ENCODE assay signal across 23 mouse cellular contexts in genomic region chr2:117027071-117027470, GRCm38 (mm10).
"Had no signal": no experiment of that assay in that cellular context is flagged by ENCODE, and none has a peak within 500 bp of the region (broad histone marks: within the 10 kb centered on the region; RNA-seq: fewer than 3 reads in every experiment).

No protein-coding gene starts in this region.

- H3K27me3 ChIP-seq: limb, embryonic 12.5 days; limb, embryonic 15.5 days; lung, embryonic 15.5 days; megakaryocyte, embryonic 14.5 days; midbrain, embryonic 13.5 days; neural tube, embryonic 13.5 days had no signal

- H3K4me3 ChIP-seq: layer of hippocampus, adult 2 months; left cerebral cortex, adult 2 months; limb, embryonic 12.5 days; limb, embryonic 15.5 days; lung, embryonic 15.5 days; megakaryocyte, embryonic 14.5 days; midbrain, embryonic 10.5 days; midbrain, embryonic 13.5 days; myocyte; neural tube, embryonic 13.5 days had no signal

- H3K27ac ChIP-seq: layer of hippocampus, adult 2 months; left cerebral cortex, adult 2 months; limb, embryonic 12.5 days; limb, embryonic 15.5 days; liver, embryonic 14.5 days; lung, embryonic 15.5 days; midbrain, embryonic 10.5 days; midbrain, embryonic 13.5 days; neural tube, embryonic 13.5 days had no signal

- H3K4me1 ChIP-seq: limb, embryonic 12.5 days; limb, embryonic 15.5 days; lung, embryonic 15.5 days; midbrain, embryonic 13.5 days; neural tube, embryonic 13.5 days had no signal

- H3K36me3 ChIP-seq: limb, embryonic 12.5 days; limb, embryonic 15.5 days; lung, embryonic 15.5 days; midbrain, embryonic 10.5 days; midbrain, embryonic 13.5 days; neural tube, embryonic 13.5 days had no signal

- DNase-seq: kidney, adult 18-20 months; kidney, postnatal 25 days; layer of hippocampus, adult 9-11 months; layer of hippocampus, postnatal 36 days; lung, adult 18-20 months; lung, postnatal 10 days; lung, postnatal 36 days; retina, postnatal 1 day; right cerebral cortex, postnatal 25 days; thymus, adult 2 months; thymus, postnatal 14 days; thymus, postnatal 4 days had no signal

- H3K9ac ChIP-seq: limb, embryonic 12.5 days; limb, embryonic 15.5 days; liver, embryonic 14.5 days; lung, embryonic 15.5 days; midbrain, embryonic 13.5 days; neural tube, embryonic 13.5 days had no signal
